Comparison of ENCODE assay signal across 10 mouse cellular contexts in the genomic region with DNA sequence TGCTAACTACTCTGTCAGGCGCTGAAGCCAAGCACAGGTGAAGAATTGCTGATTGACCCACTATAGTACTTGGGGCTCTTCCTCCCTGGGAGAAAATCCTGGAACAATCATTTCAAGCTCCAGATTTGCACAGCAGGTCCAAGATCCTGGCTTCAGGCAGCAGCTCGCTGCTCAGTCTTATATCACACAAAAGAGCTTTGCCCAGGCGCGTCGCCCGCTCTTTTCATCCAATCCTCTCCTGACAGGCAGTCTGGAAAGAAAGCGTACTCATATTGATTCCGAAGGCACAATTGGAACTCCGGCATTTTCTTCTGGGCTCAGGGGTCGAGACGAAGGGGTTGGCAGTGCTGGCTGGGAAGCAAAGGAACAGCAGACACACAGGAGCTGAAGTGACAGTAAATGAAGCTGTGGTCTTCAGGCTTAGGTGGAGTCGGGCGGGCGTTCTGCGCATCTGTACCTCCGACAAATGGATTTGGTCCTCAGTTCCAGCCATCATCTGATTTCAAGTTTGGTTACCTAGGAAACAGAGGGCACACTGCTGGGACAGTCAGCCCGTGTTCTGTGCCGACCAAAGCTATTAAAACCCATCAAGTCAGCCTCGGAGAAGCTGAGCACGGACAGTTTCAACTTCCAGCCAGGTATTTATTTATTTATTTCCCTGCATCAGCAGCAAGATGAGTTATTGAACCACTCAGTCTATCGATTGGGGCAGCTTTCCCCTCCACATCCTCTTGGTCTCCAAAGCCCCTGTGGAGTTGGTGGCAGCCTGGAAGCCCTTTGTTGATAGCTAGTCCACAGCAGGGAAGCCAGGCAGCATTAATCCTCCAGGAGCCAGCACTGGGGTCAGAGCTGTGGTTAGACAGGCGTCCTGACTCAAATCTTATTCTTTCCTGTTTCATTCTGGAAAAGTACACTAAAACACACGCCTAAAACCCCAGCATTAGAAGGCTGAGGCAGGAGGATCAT.
DNase-seq lines count a peak whose midpoint lies in the region; ATAC-seq lines count a peak whose summit lies in the region.
"Had no signal": no experiment of that assay in that cellular context is flagged by ENCODE, and none has a peak within 500 bp of the region (broad histone marks: within the 10 kb centered on the region; RNA-seq: fewer than 3 reads in every experiment).

No protein-coding gene starts in this region.

- peak overlapping the region; percentile 18; the same call in 1 of the 2 replicates for H3K4me2 ChIP-seq in embryonic facial prominence, embryonic 13.5 days
- H3K4me2 ChIP-seq in midbrain, embryonic 13.5 days (replicated peaks): peak overlapping the region; percentile 56
- H3K4me2 ChIP-seq in liver, embryonic 12.5 days: no peak overlapping the region

- H3K9ac ChIP-seq in embryonic facial prominence, embryonic 13.5 days: no peak overlapping the region
- peak overlapping the region; percentile 60 for H3K9ac ChIP-seq in midbrain, embryonic 13.5 days (replicated peaks)
- H3K9ac ChIP-seq in liver, embryonic 12.5 days: no peak overlapping the region
- H3K9ac ChIP-seq: liver, embryonic 14.5 days had no signal

- no peak overlapping the region for H3K27ac ChIP-seq in embryonic facial prominence, embryonic 13.5 days
- peak overlapping the region; percentile 83 for H3K27ac ChIP-seq in midbrain, embryonic 13.5 days
- no peak overlapping the region for H3K27ac ChIP-seq in liver, embryonic 12.5 days
- no peak overlapping the region for H3K27ac ChIP-seq in heart, embryonic 10.5 days
- H3K27ac ChIP-seq: liver, embryonic 14.5 days had no signal

- H3K36me3 ChIP-seq in embryonic facial prominence, embryonic 13.5 days: no peaks in the 10 kb centered on the region
- no peaks in the 10 kb centered on the region for H3K36me3 ChIP-seq in midbrain, embryonic 13.5 days
- H3K36me3 ChIP-seq in liver, embryonic 12.5 days: no peaks in the 10 kb centered on the region
- no peaks in the 10 kb centered on the region for H3K36me3 ChIP-seq in heart, embryonic 10.5 days

- no peaks in the 10 kb centered on the region; the same call in 1 of the 2 replicates for H3K9me3 ChIP-seq in embryonic facial prominence, embryonic 13.5 days
- no peaks in the 10 kb centered on the region for H3K9me3 ChIP-seq in midbrain, embryonic 13.5 days
- H3K9me3 ChIP-seq in liver, embryonic 12.5 days (replicated peaks): no peaks in the 10 kb centered on the region
- no peaks in the 10 kb centered on the region for H3K9me3 ChIP-seq in heart, embryonic 10.5 days

- WGBS in embryonic facial prominence, embryonic 13.5 days: 49% methylated on average over 23 of the region's 23 CpGs
- 10% methylated on average over 23 of the region's 23 CpGs for WGBS in midbrain, embryonic 13.5 days
- WGBS in liver, embryonic 12.5 days (ENCODE audit: insufficient replicate concordance): 59% methylated on average over 23 of the region's 23 CpGs
- WGBS in heart, embryonic 10.5 days: 61% methylated on average over 23 of the region's 23 CpGs

- peak; percentile 73 for DNase-seq in brain, adult 2 months (ENCODE audit: low read depth, low spot score)
- DNase-seq in layer of hippocampus, adult 18-20 months (ENCODE audit: low spot score in 2 of 2): peak; percentile 17 to 45
- no peak for DNase-seq in spleen, postnatal 14 days (ENCODE audit: low spot score in 2 of 2)
- DNase-seq in gastrocnemius, adult 8-10 months (ENCODE audit: low spot score in 2 of 2): no peak
- no peak for DNase-seq in heart, embryonic 10.5 days (ENCODE audit: low spot score)
- DNase-seq: adrenal gland, postnatal 25 days had no signal

- H3K27me3 ChIP-seq in embryonic facial prominence, embryonic 13.5 days: peaks cover 11% of the 10 kb centered on the region; the same call in 1 of the 2 replicates
- no peaks in the 10 kb centered on the region; the same call in 1 of the 2 replicates for H3K27me3 ChIP-seq in midbrain, embryonic 13.5 days
- no peaks in the 10 kb centered on the region; the same call in 1 of the 2 replicates for H3K27me3 ChIP-seq in liver, embryonic 12.5 days (replicated peaks)
- no peaks in the 10 kb centered on the region for H3K27me3 ChIP-seq in heart, embryonic 10.5 days (ENCODE audit: insufficient read depth, poor library complexity, severe bottlenecking)

- 0 out of 2 replicates have a peak overlapping the region, but pooled peaks have one; percentile 4 for H3K4me3 ChIP-seq in embryonic facial prominence, embryonic 13.5 days
- peak overlapping the region; percentile 31 for H3K4me3 ChIP-seq in midbrain, embryonic 13.5 days (replicated peaks)
- no peak overlapping the region for H3K4me3 ChIP-seq in liver, embryonic 12.5 days
- no peak overlapping the region for H3K4me3 ChIP-seq in heart, embryonic 10.5 days

- ATAC-seq in embryonic facial prominence, embryonic 13.5 days (ENCODE audit: insufficient number of reproducible peaks, insufficient read depth, low FRiP score, low TSS enrichment, low read depth): no peak
- peak; percentile 92 for ATAC-seq in midbrain, embryonic 13.5 days
- no peak for ATAC-seq in liver, embryonic 12.5 days

- no peaks in the 10 kb centered on the region for H3K4me1 ChIP-seq in embryonic facial prominence, embryonic 13.5 days
- peaks cover 16% of the 10 kb centered on the region for H3K4me1 ChIP-seq in midbrain, embryonic 13.5 days (replicated peaks)
- no peaks in the 10 kb centered on the region for H3K4me1 ChIP-seq in liver, embryonic 12.5 days
- no peaks in the 10 kb centered on the region; the same call in 1 of the 2 replicates for H3K4me1 ChIP-seq in heart, embryonic 10.5 days

Comparison
In these comparisons a context has a peak if more than half of its experiments do, and no peak if none do; other contexts are left out.
1. DNase-seq: peak in brain, adult 2 months (single experiment) and layer of hippocampus, adult 18-20 months (2 of 2); none in spleen, postnatal 14 days (0 of 2), gastrocnemius, adult 8-10 months (0 of 2) and heart, embryonic 10.5 days (single experiment).
2. H3K4me3 ChIP-seq: peak in embryonic facial prominence, embryonic 13.5 days (single experiment) and midbrain, embryonic 13.5 days (single experiment); none in liver, embryonic 12.5 days (single experiment) and heart, embryonic 10.5 days (single experiment).